Mouse (Mus musculus) embryonic facial prominence, embryonic 10.5 days (tissue): ENCODE measurements around the gene Ccnt1. TPM values are rescaled to one million over a fixed set of nuclear protein-coding genes. Genes with fewer than 3 reads are reported as not detected.

Source experiments
- DNase-seq: peaks from one replicate; pipeline ENCODE4 v3.0.0-alpha.2; 2017; ENCODE audit warnings: low spot score
- H3K27ac ChIP-seq: fragments of 300-500 bp; sonication (generic); replicated peaks from 2 replicates; pipeline ENCODE4 v1.5.1; 2016; ENCODE audit warnings: mild to moderate bottlenecking
- H3K27me3 ChIP-seq: fragments of 300-500 bp; sonication (generic); replicated peaks from 2 replicates; pipeline ENCODE4 v1.6.1; 2016; ENCODE audit warnings: low read depth, mild to moderate bottlenecking; ENCODE audit not compliant: poor library complexity, severe bottlenecking
- H3K36me3 ChIP-seq: fragments of 300-500 bp; sonication (generic); replicated peaks from 2 replicates; pipeline ENCODE4 v1.6.1; 2016; ENCODE audit warnings: mild to moderate bottlenecking, moderate library complexity
- H3K4me1 ChIP-seq: fragments of 300-500 bp; sonication (generic); 2 replicates; pipeline ENCODE4 v1.6.1; 2016
- H3K4me3 ChIP-seq: fragments of 300-500 bp; sonication (generic); 2 replicates; pipeline ENCODE4 v1.5.1; 2016; ENCODE audit warnings: mild to moderate bottlenecking, moderate library complexity
- H3K9me3 ChIP-seq: fragments of 300-500 bp; sonication (generic); 2 replicates; pipeline ENCODE4 v1.6.1; 2016; ENCODE audit warnings: mild to moderate bottlenecking
- WGBS: fragments of 180-500 bp; shearing (Covaris S2); methylation state at CpG from one replicate; pipeline ENCODE4 v1.1.7; 2016; 5-methylcytosine and 5-hydroxymethylcytosine counted together
- polyA plus RNA-seq: library from polyadenylated mRNA; unstranded; fragments of >200 nt; fragmentation: Nextera tagmentation; extraction: Ambion mirVana; gene quantifications from 2 replicates; pipeline ENCODE4 v1.2.1, GENCODE M21; 2016

The Ccnt1 gene
- polyA plus RNA-seq, 1 experiment from 2014 or later, result 64.5 TPM

GRCm38 (mm10) chr15:98512799-98513321, 57.9 kb downstream of the Ccnt1 start:
- H3K36me3 ChIP-seq, result peaks cover 22% of the 10 kb centered on the region
- WGBS, result 58% methylated on average over 17 of the region's 17 CpGs
- no peak for DNase-seq
- no peak overlapping the region for H3K27ac ChIP-seq
- no peak overlapping the region for H3K4me3 ChIP-seq
- H3K27me3 ChIP-seq, result no peaks in the 10 kb centered on the region
- no peaks in the 10 kb centered on the region for H3K9me3 ChIP-seq
- peaks cover 19% of the 10 kb centered on the region for H3K4me1 ChIP-seq

GRCm38 (mm10) chr15:98512232-98512631, 58.5 kb downstream of the Ccnt1 start:
- WGBS, result 77% methylated on average over 8 of the region's 8 CpGs
- Histone ChIP-seq H3K4me1 (peaks cover 21% of the 10 kb centered on the region), H3K9me3 (no peaks in the 10 kb centered on the region), H3K4me3 (no peak overlapping the region), H3K36me3 (peaks cover 15% of the 10 kb centered on the region), H3K27ac (no peak overlapping the region), H3K27me3 (no peaks in the 10 kb centered on the region)
- DNase-seq, result no peak

- WGBS, result 77% methylated on average over 13 of the region's 13 CpGs
- DNase-seq, result no peak
- Histone ChIP-seq H3K27ac (no peak overlapping the region), H3K9me3 (no peaks in the 10 kb centered on the region), H3K4me1 (peaks cover 21% of the 10 kb centered on the region), H3K36me3 (peaks cover 9% of the 10 kb centered on the region; the same call in 1 of the 2 replicates), H3K27me3 (no peaks in the 10 kb centered on the region), H3K4me3 (no peak overlapping the region; the same call in 1 of the 2 replicates)
Measured at GRCm38 (mm10) chr15:98511386-98511928, 59.3 kb downstream of the Ccnt1 start.

- peaks cover 4% of the 10 kb centered on the region; the same call in 1 of the 2 replicates for H3K36me3 ChIP-seq
- 29% methylated on average over 25 of the region's 25 CpGs for WGBS
- H3K4me1 ChIP-seq, result peaks cover 21% of the 10 kb centered on the region
- H3K9me3 ChIP-seq, result no peaks in the 10 kb centered on the region
- DNase-seq, result peak; percentile 85
- H3K4me3 ChIP-seq, result peak overlapping the region; percentile 46
- H3K27me3 ChIP-seq, result no peaks in the 10 kb centered on the region
- no peak overlapping the region; the same call in 1 of the 2 replicates for H3K27ac ChIP-seq
Measured at GRCm38 (mm10) chr15:98510438-98511385, 60.0 kb downstream of the Ccnt1 start.

DNA sequence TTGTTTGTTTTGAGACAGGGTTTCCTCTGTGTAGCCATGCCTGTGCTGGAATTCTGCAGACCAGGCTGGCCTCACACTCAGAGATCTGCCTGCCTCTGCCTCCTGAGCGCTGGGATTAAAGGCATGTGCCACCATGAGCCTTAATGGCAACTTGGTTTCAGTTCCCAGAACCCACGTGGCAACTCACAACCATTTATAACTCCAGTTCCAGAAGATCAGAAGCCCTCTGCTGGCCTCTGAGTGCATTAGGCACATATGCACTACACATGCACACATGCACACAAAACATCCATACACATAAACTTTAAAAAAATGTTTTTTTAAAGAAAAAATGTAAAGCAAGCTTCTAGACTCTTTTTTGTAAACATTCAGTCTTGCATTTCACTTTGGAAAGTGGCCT, 61.3 kb downstream of the Ccnt1 start:
- 58% methylated on average over 2 of the region's 2 CpGs for WGBS
- no peaks in the 10 kb centered on the region for H3K27me3 ChIP-seq
- DNase-seq, result no peak
- no peak overlapping the region for H3K4me3 ChIP-seq
- H3K9me3 ChIP-seq, result no peaks in the 10 kb centered on the region
- no peaks in the 10 kb centered on the region for H3K36me3 ChIP-seq
- H3K27ac ChIP-seq, result no peak overlapping the region
- H3K4me1 ChIP-seq, result peaks cover 23% of the 10 kb centered on the region

DNA sequence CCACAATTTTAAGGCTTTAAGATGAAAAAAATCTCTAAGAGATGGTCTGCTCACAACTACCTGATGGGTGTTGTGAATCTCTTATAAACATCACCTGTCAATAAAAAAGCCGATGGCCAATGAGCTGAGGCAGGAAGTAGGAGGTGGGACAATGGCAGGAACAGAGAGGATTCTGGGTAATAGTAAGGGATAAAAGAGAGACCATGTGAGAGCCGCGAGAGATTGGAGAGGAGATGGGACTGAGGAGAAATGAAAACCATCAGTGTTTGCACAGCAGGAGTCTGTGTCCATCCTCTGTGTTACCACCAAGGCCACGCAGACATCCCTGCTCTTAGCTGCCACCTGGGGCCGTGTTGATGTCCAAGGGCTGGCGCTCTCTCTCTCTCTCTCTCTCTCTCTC, 63.4 kb downstream of the Ccnt1 start:
- Histone ChIP-seq H3K4me3 (no peak overlapping the region), H3K27me3 (no peaks in the 10 kb centered on the region), H3K27ac (no peak overlapping the region), H3K36me3 (no peaks in the 10 kb centered on the region), H3K4me1 (peaks cover 16% of the 10 kb centered on the region), H3K9me3 (no peaks in the 10 kb centered on the region)
- no peak for DNase-seq
- 89% methylated on average over 6 of the region's 6 CpGs for WGBS

- no peak for DNase-seq
- no peak overlapping the region for H3K27ac ChIP-seq
- H3K4me3 ChIP-seq, result no peak overlapping the region
- H3K9me3 ChIP-seq, result no peaks in the 10 kb centered on the region
- 85% methylated on average over 9 of the region's 9 CpGs for WGBS
- H3K27me3 ChIP-seq, result no peaks in the 10 kb centered on the region
- no peaks in the 10 kb centered on the region for H3K36me3 ChIP-seq
- peaks cover 16% of the 10 kb centered on the region for H3K4me1 ChIP-seq
Measured at GRCm38 (mm10) chr15:98506253-98506957, 64.3 kb downstream of the Ccnt1 start.

- Histone ChIP-seq H3K4me1 (peaks cover 6% of the 10 kb centered on the region; the same call in 1 of the 2 replicates), H3K27ac (no peak overlapping the region), H3K27me3 (no peaks in the 10 kb centered on the region), H3K9me3 (no peaks in the 10 kb centered on the region), H3K4me3 (no peak overlapping the region), H3K36me3 (no peaks in the 10 kb centered on the region)
- peak; percentile 82 for DNase-seq
- 11% methylated on average over 18 of the region's 18 CpGs for WGBS
Measured at GRCm38 (mm10) chr15:98504514-98504913, 66.2 kb downstream of the Ccnt1 start.

GRCm38 (mm10) chr15:98503317-98503716, 67.4 kb downstream of the Ccnt1 start:
- DNase-seq, result no peak
- no peak overlapping the region for H3K4me3 ChIP-seq
- H3K27ac ChIP-seq, result no peak overlapping the region
- H3K4me1 ChIP-seq, result peaks cover 6% of the 10 kb centered on the region; the same call in 1 of the 2 replicates
- H3K36me3 ChIP-seq, result no peaks in the 10 kb centered on the region
- WGBS, result 87% methylated on average over 3 of the region's 3 CpGs
- H3K9me3 ChIP-seq, result no peaks in the 10 kb centered on the region
- no peaks in the 10 kb centered on the region for H3K27me3 ChIP-seq

GRCm38 (mm10) chr15:98497631-98498030, 73.1 kb downstream of the Ccnt1 start:
- no peak overlapping the region for H3K27ac ChIP-seq
- 92% methylated on average over 17 of the region's 17 CpGs for WGBS

DNA sequence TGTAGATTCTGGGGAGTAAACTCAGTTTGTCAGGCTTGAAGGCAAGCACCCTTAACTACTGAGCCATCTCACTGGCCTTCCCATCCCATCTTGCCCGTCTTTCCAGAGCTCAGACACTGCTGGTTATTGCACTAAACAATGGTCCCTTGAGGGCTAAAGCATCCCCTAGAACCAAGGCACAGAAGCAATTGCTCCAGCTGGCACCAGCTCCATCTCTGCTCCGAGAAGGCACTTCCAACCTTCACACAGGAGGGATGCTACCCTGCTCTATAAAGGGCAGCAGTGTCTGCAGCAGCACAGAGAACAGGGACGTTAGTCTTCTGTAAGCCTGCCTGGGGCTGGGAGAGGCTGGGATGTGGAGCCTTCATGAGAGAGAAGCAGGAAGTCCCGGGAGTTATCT, 78.6 kb downstream of the Ccnt1 start, which contains the start of gene Olfr279:
Gene Olfr279, plus strand, starts transcription at position 301 of the 400 bp plus-strand sequence.
- 0 out of 2 replicates have a peak, but pooled peaks cover 4% of the 10 kb centered on the region for H3K9me3 ChIP-seq
- WGBS, result 45% methylated on average over 4 of the region's 4 CpGs
- H3K36me3 ChIP-seq, result no peaks in the 10 kb centered on the region
- no peaks in the 10 kb centered on the region for H3K4me1 ChIP-seq
- H3K4me3 ChIP-seq, result no peak within 1 kb of the TSS
- H3K27me3 ChIP-seq, result no peaks in the 10 kb centered on the region
- H3K27ac ChIP-seq, result no peak within 1 kb of the TSS
- DNase-seq, result no peak

More at GRCm38 (mm10) chr15:98497631-98498030, 73.1 kb downstream of the Ccnt1 start:
- DNase-seq, result no peak
- Histone ChIP-seq H3K4me1 (no peaks in the 10 kb centered on the region), H3K4me3 (no peak overlapping the region), H3K27me3 (no peaks in the 10 kb centered on the region), H3K9me3 (no peaks in the 10 kb centered on the region), H3K36me3 (no peaks in the 10 kb centered on the region)

GRCm38 (mm10) chr15:98491332-98491731, 79.4 kb downstream of the Ccnt1 start:
- no peak for DNase-seq
- Histone ChIP-seq H3K27me3 (no peaks in the 10 kb centered on the region), H3K9me3 (0 out of 2 replicates have a peak, but pooled peaks cover 4% of the 10 kb centered on the region), H3K4me1 (no peaks in the 10 kb centered on the region), H3K36me3 (no peaks in the 10 kb centered on the region), H3K27ac (no peak overlapping the region), H3K4me3 (no peak overlapping the region)
- WGBS, result 86% methylated on average over 2 of the region's 2 CpGs
